Mouse (Mus musculus): ENCODE results near the gene Vamp5.
A peak's percentile ranks its signal among the peaks of the same experiment; 100 is the strongest.

Gene Vamp5

GRCm38 (mm10) chr6:72380131-72380770 lies at the start of gene Vamp5:
TSS of gene Vamp5 (minus strand) at chr6:72380468.
- peak; percentile 66 for DNase-seq (ENCODE audit: low spot score)

GRCm38 (mm10) chr6:72429061-72429842 lies 49.0 kb upstream of the Vamp5 start:
- no peak for DNase-seq (ENCODE audit: low spot score)

- DNase-seq (ENCODE audit: low spot score): peak; percentile 85
These were observed 47.8 kb upstream of the Vamp5 start for GRCm38 (mm10) chr6:72428036-72428435.

GRCm38 (mm10) chr6:72425646-72426045 lies 45.4 kb upstream of the Vamp5 start:
- DNase-seq (ENCODE audit: low spot score): no peak

- no peak for DNase-seq (ENCODE audit: low spot score)
These were observed 40.6 kb upstream of the Vamp5 start for GRCm38 (mm10) chr6:72420901-72421300.

- no peak for DNase-seq (ENCODE audit: low spot score)
These were observed 39.5 kb upstream of the Vamp5 start for GRCm38 (mm10) chr6:72419806-72420205.

- no peak for DNase-seq (ENCODE audit: low spot score)
These were observed 38.0 kb upstream of the Vamp5 start for GRCm38 (mm10) chr6:72418279-72418678.

- no peak for DNase-seq (ENCODE audit: low spot score)
These were observed 35.9 kb upstream of the Vamp5 start for GRCm38 (mm10) chr6:72415964-72416772.

GRCm38 (mm10) chr6:72415181-72415580 lies 34.9 kb upstream of the Vamp5 start:
- no peak for DNase-seq (ENCODE audit: low spot score)

GRCm38 (mm10) chr6:72414076-72414756 lies 33.9 kb upstream of the Vamp5 start, which contains the start of gene Ggcx:
TSS of gene Ggcx (plus strand) at chr6:72414308.
- DNase-seq (ENCODE audit: low spot score): peak; percentile 98

- DNase-seq (ENCODE audit: low spot score): no peak
These were observed 30.2 kb upstream of the Vamp5 start for GRCm38 (mm10) chr6:72410518-72410917.

- DNase-seq (ENCODE audit: low spot score): no peak
These were observed 29.7 kb upstream of the Vamp5 start for GRCm38 (mm10) chr6:72410003-72410402.

GRCm38 (mm10) chr6:72409567-72409966 lies 29.3 kb upstream of the Vamp5 start:
- peak; percentile 92 for DNase-seq (ENCODE audit: low spot score)

GRCm38 (mm10) chr6:72407119-72407518 lies 26.9 kb upstream of the Vamp5 start:
- peak; percentile 86 for DNase-seq (ENCODE audit: low spot score)

GRCm38 (mm10) chr6:72405356-72405755 lies 25.1 kb upstream of the Vamp5 start:
- DNase-seq (ENCODE audit: low spot score): no peak

GRCm38 (mm10) chr6:72401875-72402274 lies 21.6 kb upstream of the Vamp5 start:
- DNase-seq (ENCODE audit: low spot score): peak; percentile 80

GRCm38 (mm10) chr6:72399967-72400366 lies 19.7 kb upstream of the Vamp5 start:
- no peak for DNase-seq (ENCODE audit: low spot score)

- no peak for DNase-seq (ENCODE audit: low spot score)
These were observed 16.6 kb upstream of the Vamp5 start for GRCm38 (mm10) chr6:72396837-72397251.

- DNase-seq (ENCODE audit: low spot score): no peak
These were observed 12.1 kb upstream of the Vamp5 start for GRCm38 (mm10) chr6:72392341-72392740.

GRCm38 (mm10) chr6:72390795-72391521 lies 10.7 kb upstream of the Vamp5 start:
- no peak for DNase-seq (ENCODE audit: low spot score)
